Mouse (Mus musculus) G1E (cell line): ENCODE data around the gene Arhgap22.

Source experiments
- CTCF ChIP-seq: IDR thresholded peaks from 2 replicates; pipeline ENCODE4 v1.5.1; 2012; ENCODE audit warnings: low read depth, low read length, inconsistent platforms, mixed read lengths
- GATA1 ChIP-seq: IDR thresholded peaks from 2 replicates; pipeline ENCODE4 v1.6.1; 2012; ENCODE audit warnings: borderline replicate concordance, low read length, inconsistent platforms, mixed read lengths
- GATA2 ChIP-seq: IDR thresholded peaks from 2 replicates; pipeline ENCODE4 v1.6.1; 2012; ENCODE audit warnings: low read depth, low read length, inconsistent platforms, borderline replicate concordance
- POLR2AphosphoS5 ChIP-seq: IDR thresholded peaks from 2 replicates; pipeline ENCODE4 v1.6.1; 2012; ENCODE audit warnings: low read depth, low read length, inconsistent platforms; ENCODE audit not compliant: insufficient replicate concordance
- TAL1 ChIP-seq: conservative IDR thresholded peaks from 2 replicates; pipeline ENCODE4 v1.6.1; 2012; ENCODE audit warnings: low read depth, low read length, inconsistent platforms, mixed read lengths

GRCm38 (mm10) chr14:33319541-33320521, 106.0 kb downstream of the Arhgap22 start:
- TF ChIP-seq CTCF, result no peak
- no peak for TF ChIP-seq POLR2AphosphoS5
- no peak for TF ChIP-seq GATA2
- no peak for TF ChIP-seq GATA1
- TF ChIP-seq TAL1, result no peak
